Mouse (Mus musculus): Measurements from ENCODE around the gene Scrg1. TPM values are rescaled to one million over a fixed set of nuclear protein-coding genes. Genes with fewer than 3 reads are reported as not detected.

Scrg1 gene
- polyA plus RNA-seq, 1 experiment from 2014 or later, result 0.27 TPM

Other genes starting within 250 kb of the Scrg1 start
- not detected in 2 replicates for gene Hand2, start 134.9 kb upstream of the Scrg1 start, polyA plus RNA-seq (2014; fragmentation: Nextera tagmentation; extraction: Ambion mirVana)
- gene Sap30, start 31.9 kb downstream of the Scrg1 start, polyA plus RNA-seq (2014; fragmentation: Nextera tagmentation; extraction: Ambion mirVana), result 119 and 123 TPM in 2 replicates
- gene Hmgb2, start 56.0 kb downstream of the Scrg1 start, polyA plus RNA-seq (2014; fragmentation: Nextera tagmentation; extraction: Ambion mirVana), result 628 and 641 TPM in 2 replicates
- 16.7 and 16.9 TPM in 2 replicates for gene Galnt7, start 197.1 kb downstream of the Scrg1 start, polyA plus RNA-seq (2014; fragmentation: Nextera tagmentation; extraction: Ambion mirVana)